Mouse (Mus musculus) right cerebral cortex, postnatal 25 days (tissue): ENCODE results near the gene Nhlrc2.
"Not testable (repeated sequence)": the region's sequence is repeated elsewhere in the genome, so short reads cannot be mapped to it uniquely, and the experiment has no call there.

Experiments
- DNase-seq: peaks from one replicate; pipeline ENCODE4 v3.0.0; 2022

The Nhlrc2 gene

GRCm38 (mm10) chr19:56548230-56549032 lies at the start of gene Nhlrc2:
TSS of gene Nhlrc2 (plus strand) at chr19:56548261.
- peak; percentile 81 for DNase-seq

- DNase-seq: not testable (repeated sequence)
These were observed 45.0 kb upstream of the Nhlrc2 start for GRCm38 (mm10) chr19:56503069-56503468.

- DNase-seq: not testable (repeated sequence)
These were observed 44.5 kb upstream of the Nhlrc2 start for GRCm38 (mm10) chr19:56503525-56503924.

- not testable (repeated sequence) for DNase-seq
These were observed 36.9 kb upstream of the Nhlrc2 start for GRCm38 (mm10) chr19:56511207-56511606.

- not testable (repeated sequence) for DNase-seq
These were observed 34.5 kb upstream of the Nhlrc2 start for GRCm38 (mm10) chr19:56513527-56513926.

- not testable (repeated sequence) for DNase-seq
These were observed 28.7 kb upstream of the Nhlrc2 start for GRCm38 (mm10) chr19:56519408-56519807.

GRCm38 (mm10) chr19:56530529-56530928 lies 17.5 kb upstream of the Nhlrc2 start:
- DNase-seq: not testable (repeated sequence)

- DNase-seq: no peak
These were observed 16.8 kb upstream of the Nhlrc2 start for GRCm38 (mm10) chr19:56531251-56531650.

GRCm38 (mm10) chr19:56533291-56534071 lies 14.6 kb upstream of the Nhlrc2 start:
- no peak for DNase-seq

- DNase-seq: no peak
These were observed 13.7 kb upstream of the Nhlrc2 start for GRCm38 (mm10) chr19:56534337-56534736.

GRCm38 (mm10) chr19:56535064-56535463 lies 13.0 kb upstream of the Nhlrc2 start:
- no peak for DNase-seq

- no peak for DNase-seq
These were observed 12.3 kb upstream of the Nhlrc2 start for GRCm38 (mm10) chr19:56535765-56536164.

GRCm38 (mm10) chr19:56543320-56543719 lies 4.7 kb upstream of the Nhlrc2 start:
- DNase-seq: no peak

- no peak for DNase-seq
These were observed 3.2 kb upstream of the Nhlrc2 start for GRCm38 (mm10) chr19:56544681-56545388.

- no peak for DNase-seq
These were observed 2.0 kb upstream of the Nhlrc2 start for GRCm38 (mm10) chr19:56546031-56546430.

- peak; percentile 76 for DNase-seq
These were observed 418 bp upstream of the Nhlrc2 start, which contains the start of gene Dclre1a for GRCm38 (mm10) chr19:56547456-56548229. TSS of gene Dclre1a (minus strand) at chr19:56548222.

GRCm38 (mm10) chr19:56549033-56549680 lies 1.1 kb downstream of the Nhlrc2 start:
- DNase-seq: no peak

- no peak for DNase-seq
These were observed 5.1 kb downstream of the Nhlrc2 start for GRCm38 (mm10) chr19:56553177-56553576.

GRCm38 (mm10) chr19:56555972-56556371 lies 7.9 kb downstream of the Nhlrc2 start:
- no peak for DNase-seq

- no peak for DNase-seq
These were observed 14.5 kb downstream of the Nhlrc2 start for GRCm38 (mm10) chr19:56562433-56563138.

GRCm38 (mm10) chr19:56563469-56563868 lies 15.4 kb downstream of the Nhlrc2 start:
- DNase-seq: peak; percentile 36
